Mouse (Mus musculus) CH12.LX (cell line): ENCODE results near the gene Camta1. TPM values are rescaled to one million over a fixed set of nuclear protein-coding genes. Genes with fewer than 3 reads are reported as not detected.
A peak's percentile ranks its signal among the peaks of the same experiment; 100 is the strongest.

Experiments used
- DNase-seq: peaks from one replicate; pipeline ENCODE4 v3.0.0-alpha.2; 2013; ENCODE audit errors: extremely low read depth
- H3K27ac ChIP-seq: 2 replicates; pipeline ENCODE4 v1.5.1; 2012; ENCODE audit warnings: low read depth, mild to moderate bottlenecking, control low read depth, moderate library complexity; ENCODE audit not compliant: insufficient read depth
- H3K27me3 ChIP-seq: replicated peaks from 2 replicates; pipeline ENCODE3; 2012; ENCODE audit warnings: inconsistent platforms
- H3K36me3 ChIP-seq, 2 experiments: replicated peaks in 1 of 2; 2 replicates each; pipeline versions ENCODE3 to v1.6.1; 2012; ENCODE audit warnings: inconsistent platforms in 1 of 2, low read length in 1 of 2, mild to moderate bottlenecking in 1 of 2, mixed read lengths in 1 of 2, moderate library complexity in 1 of 2; ENCODE audit not compliant: control insufficient read depth in 1 of 2, insufficient read depth in 1 of 2
- H3K4me1 ChIP-seq, 2 experiments: 2 replicates each; pipeline ENCODE4 v1.6.1; 2012; ENCODE audit warnings: inconsistent platforms in 1 of 2, moderate library complexity in 1 of 2; ENCODE audit not compliant: insufficient read depth in 2 of 2, control insufficient read depth in 1 of 2
- H3K4me2 ChIP-seq: 2 replicates; pipeline ENCODE4 v1.6.1; 2012; ENCODE audit warnings: low read depth, mild to moderate bottlenecking, control low read depth; ENCODE audit not compliant: poor library complexity, insufficient read depth, severe bottlenecking
- H3K4me3 ChIP-seq, 3 experiments: fragments of 150-350 bp in 1 of 3; sonication (generic) in 1 of 3; replicated peaks in 1 of 3; 2 replicates each; pipeline versions ENCODE3 to v1.5.1; 2011 to 2012; ENCODE audit warnings: low read depth in 2 of 3, low read length in 2 of 3, mild to moderate bottlenecking in 2 of 3, moderate library complexity in 2 of 3, control low read depth in 1 of 3, improper control_type of control experiment in 1 of 3, inconsistent platforms in 1 of 3, mixed read lengths in 1 of 3; ENCODE audit not compliant: poor library complexity in 1 of 3
- H3K79me2 ChIP-seq: replicated peaks from 2 replicates; pipeline ENCODE4 v1.6.1; 2012; ENCODE audit warnings: mild to moderate bottlenecking, moderate library complexity; ENCODE audit not compliant: control insufficient read depth, poor library complexity, insufficient read depth, severe bottlenecking; ENCODE audit errors: extremely low read depth
- H3K9ac ChIP-seq: 2 replicates; pipeline ENCODE4 v1.6.1; 2012; ENCODE audit warnings: low read depth, mild to moderate bottlenecking, control low read depth, moderate library complexity; ENCODE audit not compliant: insufficient read depth
- H3K9me3 ChIP-seq: replicated peaks from 2 replicates; pipeline ENCODE3; 2012; ENCODE audit warnings: low read length, inconsistent platforms, mixed read lengths
- CHD1 ChIP-seq: IDR thresholded peaks from 2 replicates; pipeline ENCODE4 v1.6.1; 2012; ENCODE audit warnings: low read depth, low read length, improper control_type of control experiment, inconsistent platforms
- CHD2 ChIP-seq: IDR thresholded peaks from 2 replicates; pipeline ENCODE4 v1.6.1; 2011; ENCODE audit warnings: low read length, improper control_type of control experiment
- CTCF ChIP-seq, 2 experiments: IDR thresholded peaks in 1 of 2; conservative IDR thresholded peaks in 1 of 2; 2 replicates each; pipeline ENCODE4 v1.5.1; 2011 to 2012; ENCODE audit warnings: low read depth in 2 of 2, low read length in 2 of 2, improper control_type of control experiment in 1 of 2, inconsistent platforms in 1 of 2, mild to moderate bottlenecking in 1 of 2, moderate library complexity in 1 of 2
- E2F4 ChIP-seq: IDR thresholded peaks from 2 replicates; pipeline ENCODE4 v1.6.1; 2011; ENCODE audit warnings: low read depth, low read length, improper control_type of control experiment; ENCODE audit not compliant: insufficient replicate concordance
- ELF1 ChIP-seq: IDR thresholded peaks from 2 replicates; pipeline ENCODE4 v1.6.1; 2014; ENCODE audit warnings: low read depth, mild to moderate bottlenecking, inconsistent platforms, low read length, improper control_type of control experiment
- EP300 ChIP-seq: IDR thresholded peaks from 2 replicates; pipeline ENCODE4 v1.6.1; 2011; ENCODE audit warnings: low read length, improper control_type of control experiment
- ETS1 ChIP-seq: conservative IDR thresholded peaks from 2 replicates; pipeline ENCODE4 v1.6.1; 2012; ENCODE audit warnings: low read depth, mild to moderate bottlenecking, inconsistent platforms, low read length, improper control_type of control experiment, moderate library complexity
- GABPA ChIP-seq: IDR thresholded peaks from 2 replicates; pipeline ENCODE4 v1.6.1; 2012; ENCODE audit warnings: low read depth, low read length, improper control_type of control experiment, inconsistent platforms; ENCODE audit not compliant: insufficient replicate concordance
- IRF4 ChIP-seq: IDR thresholded peaks from 2 replicates; pipeline ENCODE4 v1.6.1; 2014; ENCODE audit warnings: low read depth, mild to moderate bottlenecking, inconsistent platforms, low read length, improper control_type of control experiment
- JUN ChIP-seq: IDR thresholded peaks from 2 replicates; pipeline ENCODE4 v1.6.1; 2011; ENCODE audit warnings: low read depth, mild to moderate bottlenecking, low read length, improper control_type of control experiment, moderate library complexity; ENCODE audit not compliant: insufficient read depth
- JUND ChIP-seq: conservative IDR thresholded peaks from 2 replicates; pipeline ENCODE4 v1.6.1; 2011; ENCODE audit warnings: low read depth, low read length, improper control_type of control experiment
- KAT2A ChIP-seq: IDR thresholded peaks from 2 replicates; pipeline ENCODE4 v1.6.1; 2012; ENCODE audit warnings: low read length, improper control_type of control experiment, inconsistent platforms; ENCODE audit not compliant: insufficient replicate concordance
- MAX ChIP-seq: IDR thresholded peaks from 2 replicates; pipeline ENCODE4 v1.6.1; 2011; ENCODE audit warnings: low read length, improper control_type of control experiment
- MAZ ChIP-seq: IDR thresholded peaks from 2 replicates; pipeline ENCODE4 v1.6.1; 2012; ENCODE audit warnings: low read depth, mild to moderate bottlenecking, inconsistent platforms, low read length, improper control_type of control experiment, moderate library complexity
- MEF2A ChIP-seq: IDR thresholded peaks from 2 replicates; pipeline ENCODE4 v1.6.1; 2014; ENCODE audit warnings: low read depth, mild to moderate bottlenecking, inconsistent platforms, low read length, improper control_type of control experiment, borderline replicate concordance
- MXI1 ChIP-seq: IDR thresholded peaks from 2 replicates; pipeline ENCODE4 v1.6.1; 2011; ENCODE audit warnings: mild to moderate bottlenecking, low read depth, low read length, improper control_type of control experiment
- MYC ChIP-seq: IDR thresholded peaks from 2 replicates; pipeline ENCODE4 v1.6.1; 2011; ENCODE audit warnings: low read depth, mild to moderate bottlenecking, improper control_type of control experiment, low read length
- NELFE ChIP-seq: IDR thresholded peaks from 2 replicates; pipeline ENCODE4 v1.6.1; 2011; ENCODE audit warnings: low read depth, low read length, improper control_type of control experiment
- PAX5 ChIP-seq: IDR thresholded peaks from 2 replicates; pipeline ENCODE4 v1.6.1; 2012; ENCODE audit warnings: low read length, inconsistent platforms, mixed read lengths
- POLR2AphosphoS2 ChIP-seq: IDR thresholded peaks from 2 replicates; pipeline ENCODE4 v1.6.1; 2011; ENCODE audit warnings: low read depth, low read length, improper control_type of control experiment
- RAD21 ChIP-seq: IDR thresholded peaks from 2 replicates; pipeline ENCODE4 v1.6.1; 2011; ENCODE audit warnings: low read depth, mild to moderate bottlenecking, low read length, improper control_type of control experiment, moderate library complexity
- SIN3A ChIP-seq: IDR thresholded peaks from 2 replicates; pipeline ENCODE4 v1.6.1; 2012; ENCODE audit warnings: low read length, improper control_type of control experiment, inconsistent platforms
- SMC3 ChIP-seq: IDR thresholded peaks from 2 replicates; pipeline ENCODE4 v1.6.1; 2011; ENCODE audit warnings: low read depth, low read length, improper control_type of control experiment
- TBP ChIP-seq: conservative IDR thresholded peaks from 2 replicates; pipeline ENCODE4 v1.6.1; 2011; ENCODE audit warnings: low read depth, low read length, improper control_type of control experiment
- TCF12 ChIP-seq: IDR thresholded peaks from 2 replicates; pipeline ENCODE4 v1.6.1; 2014; ENCODE audit warnings: low read depth, mild to moderate bottlenecking, inconsistent platforms, low read length, improper control_type of control experiment
- UBTF ChIP-seq: IDR thresholded peaks from 2 replicates; pipeline ENCODE4 v1.6.1; 2012; ENCODE audit warnings: low read depth, mild to moderate bottlenecking, inconsistent platforms, low read length, improper control_type of control experiment, moderate library complexity
- USF1 ChIP-seq: IDR thresholded peaks from 2 replicates; pipeline ENCODE4 v1.6.1; 2014; ENCODE audit warnings: low read depth, mild to moderate bottlenecking, inconsistent platforms, low read length, improper control_type of control experiment
- USF2 ChIP-seq: conservative IDR thresholded peaks from 2 replicates; pipeline ENCODE4 v1.6.1; 2011; ENCODE audit warnings: low read depth, low read length, improper control_type of control experiment
- ZC3H11A ChIP-seq: IDR thresholded peaks from 2 replicates; pipeline ENCODE4 v1.6.1; 2012; ENCODE audit warnings: low read depth, mild to moderate bottlenecking, inconsistent platforms, low read length, improper control_type of control experiment
- ZKSCAN1 ChIP-seq: IDR thresholded peaks from 2 replicates; pipeline ENCODE4 v1.6.1; 2012; ENCODE audit warnings: low read depth, inconsistent platforms, low read length, improper control_type of control experiment, borderline replicate concordance
- ZMIZ1 ChIP-seq: IDR thresholded peaks from 2 replicates; pipeline ENCODE4 v1.6.1; 2012; ENCODE audit warnings: low read depth, mild to moderate bottlenecking, inconsistent platforms, low read length, improper control_type of control experiment
- dilution Hi-C: fragments of 300-500 bp; cut with MboI; formaldehyde crosslinking; loops from 2 replicates; pipeline ENCODE4 v1.14.3; 2020; ENCODE audit warnings: low sequenced_read_pairs; ENCODE audit not compliant: extremely low pct_unique_long_range_greater_than_20kb, extremely low pct_ligation_motif_present
- in situ Hi-C: fragments of 300-500 bp; cut with MboI; formaldehyde crosslinking; loops from 3 replicates; pipeline ENCODE4 v1.14.3; 2019; ENCODE audit warnings: low sequenced_read_pairs, low pct_ligation_motif_present, low pct_unique_long_range_greater_than_20kb, mixed read lengths
- polyA plus RNA-seq: library from polyadenylated mRNA; unstranded; fragments of >175 nt; gene quantifications from 2 replicates; pipeline ENCODE4 v1.2.1, GENCODE M21; 2012; ENCODE audit warnings: low read depth; ENCODE audit not compliant: insufficient read length
- total RNA-seq, 2 experiments: library from RNA; depleted of rRNA; stranded (reverse); fragments of 300-350 nt in 1 of 2; fragments of >200 nt in 1 of 2; gene quantifications; 2 replicates each; pipeline ENCODE4 v1.2.3; 2012 to 2014

The Camta1 gene
- total and polyA plus RNA-seq, 3 experiments: 9.9 to 32.5 (median 15.3) TPM

DNA sequence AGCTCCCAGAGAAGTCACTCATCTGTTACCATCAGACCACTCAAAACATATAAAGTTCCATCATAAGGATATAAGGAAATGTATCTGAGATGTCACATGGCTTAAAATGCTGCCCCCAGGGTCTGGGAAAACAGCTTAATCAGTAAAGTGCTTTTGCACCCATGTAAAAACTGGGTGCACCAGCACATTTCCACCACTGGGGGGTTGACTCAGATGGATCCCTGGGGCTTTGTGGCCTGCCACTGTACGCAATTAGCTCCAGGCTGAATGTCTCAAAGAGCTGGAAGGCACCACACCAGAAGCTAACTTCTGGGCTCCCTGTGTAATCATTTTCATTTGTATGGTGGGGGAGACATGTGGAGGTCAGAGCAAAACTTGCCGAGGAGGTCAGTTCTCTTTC is 10.5 kb downstream of the Camta1 start:
- no peaks in the 10 kb centered on the region for H3K9me3 ChIP-seq
- in situ Hi-C loops: no loop called here
- dilution Hi-C loops: no loop called here
- peak; percentile 78 for DNase-seq
- H3K27ac ChIP-seq: no peak overlapping the region
- H3K79me2 ChIP-seq: peaks cover 15% of the 10 kb centered on the region; the same call in 1 of the 2 replicates
- TF ChIP-seq MEF2A (peak; percentile 65; the same call in 1 of the 2 replicates), ZKSCAN1 (no peak), CHD2 (no peak), EP300 (no peak), CHD1 (no peak), GABPA (no peak), JUND (no peak), ZC3H11A (no peak), ELF1 (no peak), KAT2A (no peak), MAZ (no peak), MXI1 (no peak), RAD21 (peak; percentile 35), PAX5 (no peak), ETS1 (no peak), E2F4 (no peak), USF1 (no peak), TCF12 (no peak), MYC (no peak), SMC3 (peak; percentile 42), NELFE (no peak), ZMIZ1 (no peak), SIN3A (no peak), MAX (no peak), UBTF (no peak), IRF4 (0 out of 2 replicates have a peak, but pooled peaks have one; percentile 12), USF2 (no peak), TBP (no peak), CTCF (conservative IDR thresholded peaks at IDR 0.05 in 1 of 2, IDR thresholded peaks at IDR 0.05 in 1 of 2; ENCODE audit: low read depth in 2 of 2, low read length in 2 of 2) (peak; percentile 67 to 74), JUN (no peak), POLR2AphosphoS2 (no peak)
- no peaks in the 10 kb centered on the region for H3K27me3 ChIP-seq
- peaks cover 0 to 15% of the 10 kb centered on the region in 2 experiments; a peak in 2 of 4 replicates for H3K4me1 ChIP-seq
- no peak overlapping the region for H3K4me2 ChIP-seq
- peaks cover 0 to 18% of the 10 kb centered on the region in 2 experiments for H3K36me3 ChIP-seq
- no peak overlapping the region for H3K4me3 ChIP-seq
- no peak overlapping the region for H3K9ac ChIP-seq
